Comparison of ENCODE assay signal across 7 mouse cellular contexts in genomic region chr5:100158301-100158700, GRCm38 (mm10). TPM values are rescaled to one million over a fixed set of nuclear protein-coding genes. Genes with fewer than 3 reads are reported as not detected.
DNase-seq lines count a peak whose midpoint lies in the region; ATAC-seq and TF ChIP-seq lines count a peak whose summit lies in the region.

No protein-coding gene starts in this region.

- 14% methylated on average over 13 of the region's 13 CpGs for WGBS in forebrain, embryonic 15.5 days
- WGBS in limb, embryonic 10.5 days = 15% methylated on average over 13 of the region's 13 CpGs
- WGBS in stomach, embryonic 15.5 days = 21% methylated on average over 13 of the region's 13 CpGs

- H3K4me2 ChIP-seq in forebrain, embryonic 15.5 days (replicated peaks) = peak overlapping the region; percentile 90
- H3K4me2 ChIP-seq in stomach, embryonic 15.5 days = peak overlapping the region; percentile 99

- 0 out of 2 replicates have a peak, but pooled peaks have one; percentile 12 for ATAC-seq in forebrain, embryonic 15.5 days (replicated peaks)
- ATAC-seq in stomach, embryonic 15.5 days (ENCODE audit: insufficient read depth, low FRiP score, low read depth) = no peak

- TF ChIP-seq CTCF in brain, embryonic 14.5 days (IDR thresholded peaks at IDR 0.05; ENCODE audit: borderline replicate concordance, extremely low read depth, insufficient read depth, insufficient read length) = no peak

- no peak overlapping the region for H3K27ac ChIP-seq in ES-E14 (ENCODE audit: insufficient read depth, low read depth, low read length, poor library complexity, severe bottlenecking)
- H3K27ac ChIP-seq in forebrain, embryonic 15.5 days (replicated peaks) = peak overlapping the region; percentile 72
- H3K27ac ChIP-seq in limb, embryonic 10.5 days = no peak overlapping the region
- H3K27ac ChIP-seq in stomach, embryonic 15.5 days = no peak overlapping the region

- peak overlapping the region; percentile 38 to 80 for H3K4me3 ChIP-seq in ES-E14 (ENCODE audit: insufficient read depth in 1 of 2, low read depth in 1 of 2, low read length in 2 of 2, poor library complexity in 1 of 2, severe bottlenecking in 1 of 2)
- H3K4me3 ChIP-seq in forebrain, embryonic 15.5 days = peak overlapping the region; percentile 72
- peak overlapping the region; percentile 85 for H3K4me3 ChIP-seq in limb, embryonic 10.5 days
- H3K4me3 ChIP-seq in stomach, embryonic 15.5 days (replicated peaks) = peak overlapping the region; percentile 69

- no peaks in the 10 kb centered on the region for H3K36me3 ChIP-seq in ES-E14 (ENCODE audit: control insufficient read depth, insufficient read depth, low read length, poor library complexity, severe bottlenecking)
- no peaks in the 10 kb centered on the region for H3K36me3 ChIP-seq in forebrain, embryonic 15.5 days
- H3K36me3 ChIP-seq in limb, embryonic 10.5 days = no peaks in the 10 kb centered on the region
- no peaks in the 10 kb centered on the region for H3K36me3 ChIP-seq in stomach, embryonic 15.5 days

- DNase-seq in ES-E14 (ENCODE audit: low read depth, low spot score) = no peak
- DNase-seq in brain, embryonic 14.5 days (ENCODE audit: low read depth) = peak; percentile 20
- no peak for DNase-seq in limb, embryonic 10.5 days (ENCODE audit: low spot score)
- no peak for DNase-seq in layer of hippocampus, postnatal 14 days (ENCODE audit: low spot score in 2 of 2)
- DNase-seq in thymus, adult 18-20 months = no peak

- TF ChIP-seq POLR2A in brain, embryonic 14.5 days (IDR thresholded peaks at IDR 0.05; ENCODE audit: borderline replicate concordance, extremely low read depth, insufficient read depth, insufficient read length, poor library complexity, severe bottlenecking) = no peak

- H3K4me1 ChIP-seq in ES-E14 (ENCODE audit: control insufficient read depth in 2 of 2, insufficient read depth in 2 of 2, low read length in 2 of 2, poor library complexity in 1 of 2) = no peaks in the 10 kb centered on the region
- peaks cover 12% of the 10 kb centered on the region for H3K4me1 ChIP-seq in forebrain, embryonic 15.5 days
- peaks cover 16% of the 10 kb centered on the region for H3K4me1 ChIP-seq in limb, embryonic 10.5 days
- peaks cover 6% of the 10 kb centered on the region; the same call in 1 of the 2 replicates for H3K4me1 ChIP-seq in stomach, embryonic 15.5 days

- no peaks in the 10 kb centered on the region for H3K27me3 ChIP-seq in forebrain, embryonic 15.5 days
- peaks cover 45% of the 10 kb centered on the region for H3K27me3 ChIP-seq in limb, embryonic 10.5 days (ENCODE audit: low read depth, poor library complexity, severe bottlenecking)
- no peaks in the 10 kb centered on the region; the same call in 1 of the 2 replicates for H3K27me3 ChIP-seq in stomach, embryonic 15.5 days (replicated peaks)

- no peaks in the 10 kb centered on the region for H3K9me3 ChIP-seq in ES-E14 (ENCODE audit: control insufficient read depth, insufficient read depth, low read depth, low read length)
- H3K9me3 ChIP-seq in forebrain, embryonic 15.5 days = no peaks in the 10 kb centered on the region
- no peaks in the 10 kb centered on the region for H3K9me3 ChIP-seq in limb, embryonic 10.5 days (replicated peaks)
- H3K9me3 ChIP-seq in stomach, embryonic 15.5 days = no peaks in the 10 kb centered on the region

- in situ Hi-C loops in ES-E14 (cut with MboI; ENCODE audit: low sequenced_read_pairs in 2 of 2, unreplicated experiment in 2 of 2) = loop anchor here in 1 of 2 experiments (25.0 kb wide), 1 partner anchor 96 kb away; no protein-coding TSS in a partner anchor

- H3K9ac ChIP-seq in ES-E14 (ENCODE audit: insufficient read depth, low read depth, low read length, poor library complexity, severe bottlenecking) = no peak overlapping the region
- peak overlapping the region; percentile 80 for H3K9ac ChIP-seq in forebrain, embryonic 15.5 days (replicated peaks)
- H3K9ac ChIP-seq in stomach, embryonic 15.5 days = no peak overlapping the region

TF ChIP-seq in ES-E14, 5 proteins besides CTCF, POLR2A, EP300 and RAD21:
- no peak for TF ChIP-seq CHD2 (IDR thresholded peaks at IDR 0.05; ENCODE audit: low read depth, low read length)
- TF ChIP-seq ZNF384 (IDR thresholded peaks at IDR 0.05; ENCODE audit: low read depth, low read length) = no peak
- no peak for TF ChIP-seq MAFK (IDR thresholded peaks at IDR 0.05; ENCODE audit: insufficient read depth, low read depth, low read length)
- TF ChIP-seq ZC3H11A (IDR thresholded peaks at IDR 0.05; ENCODE audit: borderline replicate concordance, low read depth, low read length) = no peak
- no peak for TF ChIP-seq HCFC1 (IDR thresholded peaks at IDR 0.05; ENCODE audit: borderline replicate concordance, insufficient read depth, low read length)

RNA-seq across cellular contexts. Expression of gene Tmem150c, which starts 1.3 kb away (rescaled TPM):
- total RNA-seq in ES-E14 (2012; rRNA removed) = 0.22 and 0.74 TPM in 2 replicates
- 14.3 and 23.2 TPM in 2 replicates for polyA plus RNA-seq in brain, embryonic 14.5 days (2012; rRNA removed)
- polyA plus RNA-seq in forebrain, embryonic 15.5 days (2015; fragmentation: Nextera tagmentation; extraction: Ambion mirVana) = 31.8 and 32.1 TPM in 2 replicates
- polyA plus RNA-seq in limb, embryonic 10.5 days (2016; fragmentation: Nextera tagmentation; extraction: Ambion mirVana) = 0.60 and 0.66 TPM in 2 replicates
- 4.0 and 4.7 TPM in 2 replicates for polyA plus RNA-seq in stomach, embryonic 15.5 days (2015; fragmentation: Nextera tagmentation; extraction: Ambion mirVana)
- total RNA-seq in layer of hippocampus, postnatal 14 days (2021) = 10 to 100 TPM; 69.3 to 71.7 TPM
